Mouse (Mus musculus) E14TG2a.4 (cell line): ENCODE data around the gene Prim1.

Source experiments
- CTCF ChIP-seq: conservative IDR thresholded peaks from 2 replicates; pipeline ENCODE4 v1.5.1; 2014; ENCODE audit warnings: low read length
- POU5F1 ChIP-seq: IDR thresholded peaks from 2 replicates; pipeline ENCODE4 v1.6.1; 2014; ENCODE audit warnings: low read length, borderline replicate concordance

- no peak for TF ChIP-seq CTCF
- TF ChIP-seq POU5F1, result no peak
Observed at GRCm38 (mm10) chr10:128042466-128042865, 27.5 kb downstream of the Prim1 start.
